Mouse (Mus musculus): ENCODE results near the gene Tmbim7.

The Tmbim7 gene

DNA sequence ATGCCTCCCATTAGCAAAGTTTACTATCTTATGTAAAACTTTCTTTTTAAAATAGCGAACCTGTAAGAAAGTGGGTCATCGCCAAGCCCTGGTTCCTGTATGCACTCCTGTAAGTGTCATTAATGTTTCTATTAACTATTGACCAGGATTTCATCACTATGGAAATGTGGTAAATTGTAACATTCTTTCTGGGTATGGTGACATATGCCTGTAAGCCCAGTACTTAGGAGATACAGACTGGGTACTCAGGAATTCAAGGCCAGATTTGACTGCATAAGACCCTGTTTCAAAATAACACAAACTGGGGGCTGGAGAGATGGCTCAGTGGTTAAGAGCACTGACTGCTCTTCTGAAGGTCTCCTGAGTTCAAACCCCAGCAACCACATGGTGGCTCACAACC is 14.2 kb downstream of the Tmbim7 start:
- DNase-seq (ENCODE audit: low read depth), result no peak

- no peak for DNase-seq (ENCODE audit: low read depth)
These were observed 15.6 kb downstream of the Tmbim7 start for GRCm38 (mm10) chr5:3666585-3666984.

GRCm38 (mm10) chr5:3669938-3670554 is 19.1 kb downstream of the Tmbim7 start:
- no peak for DNase-seq (ENCODE audit: low read depth)

DNA sequence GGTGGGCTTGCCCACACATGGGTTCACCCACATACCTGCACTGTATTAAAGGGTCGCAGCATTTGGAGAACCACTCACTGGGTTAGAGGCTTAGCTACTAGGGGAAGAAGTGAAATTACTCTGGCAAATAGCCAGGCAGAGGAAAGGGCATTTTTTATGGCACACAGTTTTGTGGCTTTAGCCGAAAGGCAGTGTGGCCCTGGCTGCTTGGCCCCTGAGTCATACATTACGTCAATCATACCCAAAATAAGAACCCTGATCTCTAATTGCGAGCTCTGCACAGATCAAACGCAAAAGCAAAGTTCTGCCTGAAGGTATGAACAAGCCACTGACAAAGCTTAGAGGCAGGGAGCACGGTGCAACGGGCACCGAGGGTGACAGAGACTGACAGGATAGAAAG is 37.3 kb downstream of the Tmbim7 start:
- no peak for DNase-seq (ENCODE audit: low read depth)

DNA sequence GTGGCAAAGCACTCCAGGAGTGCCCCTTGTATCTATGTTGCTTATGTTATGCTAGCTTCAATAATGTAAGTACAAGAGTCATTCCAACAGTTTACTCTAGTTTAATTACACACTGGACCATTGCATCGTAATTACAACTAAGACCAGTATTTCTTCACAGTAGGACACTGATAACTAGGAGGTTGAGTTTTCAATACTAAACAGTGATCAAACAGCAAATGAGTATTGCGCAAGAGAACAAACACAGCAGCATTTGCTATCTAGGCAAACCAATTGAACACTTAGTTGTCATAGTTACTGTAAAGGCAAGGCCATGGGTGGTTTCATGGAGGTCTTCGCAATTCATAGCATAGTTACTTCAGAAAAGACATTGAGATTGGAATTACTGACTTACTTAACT is 40.3 kb downstream of the Tmbim7 start:
- DNase-seq (ENCODE audit: low read depth), result no peak

- DNase-seq (ENCODE audit: low read depth), result no peak
These were observed 42.0 kb downstream of the Tmbim7 start for GRCm38 (mm10) chr5:3692956-3693355.

- DNase-seq (ENCODE audit: low read depth), result no peak
These were observed 44.2 kb downstream of the Tmbim7 start for GRCm38 (mm10) chr5:3695191-3695590.

GRCm38 (mm10) chr5:3696031-3696430 is 45.0 kb downstream of the Tmbim7 start:
- DNase-seq (ENCODE audit: low read depth), result no peak

DNA sequence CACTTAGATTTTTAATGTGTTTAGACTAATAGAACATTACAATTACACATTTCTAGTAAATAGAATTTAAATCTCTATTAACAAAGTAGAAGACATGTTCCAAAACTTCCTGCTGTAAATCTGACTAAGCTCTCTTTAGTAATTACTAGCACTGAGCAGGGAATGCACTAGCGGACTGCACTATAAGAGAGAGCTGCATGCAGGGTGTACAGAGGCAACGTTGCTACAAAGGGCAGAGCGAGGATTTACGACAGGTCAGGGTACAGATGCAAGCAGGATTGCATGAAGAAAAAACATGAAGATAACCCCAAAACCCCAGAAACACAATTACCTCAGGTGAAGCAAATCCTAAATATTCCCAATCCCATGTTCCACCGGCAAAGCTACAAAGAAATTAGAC is 49.0 kb downstream of the Tmbim7 start:
- no peak for DNase-seq (ENCODE audit: low read depth)

GRCm38 (mm10) chr5:3702180-3702579 is 51.2 kb downstream of the Tmbim7 start:
- DNase-seq (ENCODE audit: low read depth), result no peak

DNA sequence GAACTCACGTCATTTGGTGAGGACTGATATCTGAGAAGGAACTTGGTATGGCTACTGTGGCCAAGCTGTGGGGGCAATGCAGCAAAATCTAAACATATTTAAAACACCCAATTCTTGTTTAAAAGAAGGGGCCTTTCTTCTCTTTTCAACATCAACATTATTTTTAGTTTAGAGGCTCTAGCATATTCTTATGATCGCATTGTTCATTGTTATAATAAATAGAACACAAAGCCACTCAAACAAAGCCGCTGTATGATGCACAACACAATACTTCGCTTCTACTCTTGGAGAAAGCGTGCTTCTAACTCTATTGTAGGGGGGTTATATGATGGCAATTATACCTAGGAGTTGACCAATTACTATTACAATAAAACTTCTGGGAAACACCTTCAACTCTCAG is 64.8 kb downstream of the Tmbim7 start:
- DNase-seq (ENCODE audit: low read depth), result no peak

DNA sequence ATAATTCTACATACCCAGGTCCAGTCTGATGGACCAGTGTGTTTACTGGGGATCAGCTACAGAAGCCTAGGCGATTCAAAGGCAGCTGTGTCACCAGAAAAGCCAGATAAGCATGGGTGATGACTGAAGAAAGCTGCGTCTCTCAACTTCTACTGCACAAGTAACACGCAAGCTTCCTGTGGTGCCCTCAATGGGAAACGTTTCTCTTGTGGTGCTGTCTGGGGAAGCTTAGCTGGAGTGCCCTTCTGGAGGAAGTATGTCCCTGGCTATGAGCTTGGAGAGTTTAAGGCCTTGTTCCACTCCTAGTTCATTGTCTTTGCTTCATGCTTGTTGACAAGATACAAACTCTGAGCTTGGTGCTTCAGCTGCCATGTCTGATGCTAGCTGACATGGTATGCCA is 68.4 kb downstream of the Tmbim7 start:
- no peak for DNase-seq (ENCODE audit: low read depth)

DNA sequence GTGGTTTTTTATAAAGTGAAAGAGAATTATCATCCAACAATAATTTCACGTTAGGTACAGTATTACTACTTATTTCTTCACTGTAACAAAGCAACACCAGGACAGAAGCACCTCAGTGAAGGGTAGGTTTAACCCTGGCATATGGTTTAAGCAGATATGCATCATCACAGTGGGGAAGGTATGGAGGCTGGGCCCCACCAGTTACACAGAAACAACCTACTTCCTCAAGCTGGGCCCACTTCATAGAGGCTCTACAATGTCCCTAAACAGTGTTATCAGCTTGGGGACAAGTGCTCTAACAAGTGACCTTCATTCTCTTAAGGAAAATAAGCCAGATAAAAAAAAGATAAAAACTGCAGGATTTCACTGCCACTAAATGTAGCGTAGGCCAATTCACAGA is 71.9 kb downstream of the Tmbim7 start:
- no peak for DNase-seq (ENCODE audit: low read depth)

GRCm38 (mm10) chr5:3723415-3723814 is 72.4 kb downstream of the Tmbim7 start:
- DNase-seq (ENCODE audit: low read depth), result no peak

GRCm38 (mm10) chr5:3725491-3725890 is 74.5 kb downstream of the Tmbim7 start:
- DNase-seq (ENCODE audit: low read depth), result no peak

- no peak for DNase-seq (ENCODE audit: low read depth)
These were observed 77.8 kb downstream of the Tmbim7 start for GRCm38 (mm10) chr5:3728820-3729219.

Data from fibroblast of lung, adult 2 months (primary cell).